Mouse (Mus musculus) cerebellum, postnatal 14 days (tissue): Measurements from ENCODE around the gene Ankrd12.

Source experiments
- DNase-seq, 2 experiments: peaks; one replicate each; pipeline ENCODE4 v3.0.0; 2021; ENCODE audit warnings: mixed read lengths in 2 of 2

Gene Ankrd12

DNA sequence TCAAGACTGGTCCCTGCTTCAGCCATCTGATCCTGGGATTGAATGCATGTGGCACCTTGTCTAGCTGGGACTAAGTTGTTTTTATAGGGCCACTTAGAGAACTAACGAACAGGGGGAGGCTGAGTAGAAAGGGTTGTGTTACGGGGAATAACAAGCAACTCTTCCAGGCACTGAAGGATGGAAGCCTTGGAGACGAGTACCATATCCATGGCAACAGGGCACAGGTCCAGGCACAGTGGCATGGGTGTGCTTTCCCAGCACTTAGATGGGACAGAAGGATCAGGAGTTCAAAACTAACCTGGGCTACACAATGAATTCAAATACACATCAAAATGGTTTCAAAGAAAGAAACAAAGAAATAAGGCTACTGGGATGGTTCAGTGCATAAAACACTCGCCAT, 149.8 kb downstream of the Ankrd12 start:
- DNase-seq, result peak; percentile 36 to 54

- DNase-seq, result no peak
Measured at GRCm38 (mm10) chr17:65924218-65924617, 152.7 kb downstream of the Ankrd12 start.

DNA sequence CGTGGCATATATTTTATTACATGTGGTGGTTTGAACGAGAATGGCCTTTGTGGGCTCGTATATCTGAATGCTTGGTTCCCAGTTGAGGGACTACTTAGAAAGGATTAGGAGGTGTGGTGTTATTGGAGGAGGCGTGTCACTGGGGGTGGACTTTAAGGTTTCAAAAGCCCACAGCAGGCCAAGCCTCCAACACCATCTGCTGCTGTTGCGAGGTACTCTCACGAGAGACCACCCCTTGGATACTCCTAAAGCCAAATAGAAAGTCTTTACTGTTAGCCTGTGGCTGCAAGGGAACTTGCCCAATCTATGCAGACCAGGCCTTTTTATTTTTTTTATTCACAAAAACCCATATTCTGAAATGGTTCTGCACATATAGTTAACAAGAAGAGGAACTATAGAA, 154.9 kb downstream of the Ankrd12 start:
- DNase-seq, result no peak

GRCm38 (mm10) chr17:65919235-65919634, 157.7 kb downstream of the Ankrd12 start:
- DNase-seq, result no peak

- DNase-seq, result peak; percentile 66 to 80
Measured at GRCm38 (mm10) chr17:65916135-65916668, 160.7 kb downstream of the Ankrd12 start.
